Comparison of ENCODE assay signal across 8 mouse cellular contexts in the genomic region with DNA sequence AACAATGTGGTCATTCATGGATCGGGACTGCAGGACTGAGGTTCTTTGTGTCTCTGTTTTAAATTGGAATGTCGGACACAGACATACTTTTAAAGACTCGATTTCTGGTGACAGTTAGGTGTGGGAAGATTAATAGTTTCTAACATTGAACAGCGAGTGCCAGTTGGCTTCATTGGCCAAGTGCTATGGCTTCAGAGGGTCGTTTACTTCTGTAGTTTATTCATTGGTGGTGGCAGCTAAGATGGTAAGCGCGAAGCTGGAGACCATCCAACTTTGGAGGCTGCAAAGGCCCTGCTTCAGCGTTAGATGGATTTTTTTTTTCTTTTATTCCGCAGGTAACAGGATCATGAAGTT. TPM values are rescaled to one million over a fixed set of nuclear protein-coding genes. Genes with fewer than 3 reads are reported as not detected.
DNase-seq lines count a peak whose midpoint lies in the region; ATAC-seq lines count a peak whose summit lies in the region.

No protein-coding gene starts in this region.

- no peaks in the 10 kb centered on the region for H3K9me3 ChIP-seq in heart, embryonic 10.5 days
- no peaks in the 10 kb centered on the region for H3K9me3 ChIP-seq in hindbrain, embryonic 14.5 days (ENCODE audit: control insufficient read depth, low read length)

- peak overlapping the region; percentile 66 for H3K4me2 ChIP-seq in hindbrain, embryonic 14.5 days (replicated peaks)

- H3K27ac ChIP-seq in heart, embryonic 10.5 days, result peak overlapping the region; percentile 96
- peak overlapping the region; percentile 95 for H3K27ac ChIP-seq in hindbrain, embryonic 14.5 days

- no peak for ATAC-seq in hindbrain, embryonic 14.5 days (ENCODE audit: low FRiP score)

- 0 out of 2 replicates have a peak, but pooled peaks cover 3% of the 10 kb centered on the region for H3K36me3 ChIP-seq in heart, embryonic 10.5 days
- no peaks in the 10 kb centered on the region; the same call in 1 of the 2 replicates for H3K36me3 ChIP-seq in hindbrain, embryonic 14.5 days (replicated peaks; ENCODE audit: control insufficient read depth, insufficient read depth)

- H3K27me3 ChIP-seq in heart, embryonic 10.5 days (ENCODE audit: insufficient read depth, poor library complexity, severe bottlenecking), result no peaks in the 10 kb centered on the region
- H3K27me3 ChIP-seq in hindbrain, embryonic 14.5 days (ENCODE audit: control insufficient read depth, insufficient read depth, low read length), result no peaks in the 10 kb centered on the region

- no peak for DNase-seq in heart, embryonic 10.5 days (ENCODE audit: low spot score)
- DNase-seq in heart, adult 8-10 months (ENCODE audit: low spot score), result no peak
- peak; percentile 22 for DNase-seq in urinary bladder, postnatal 14 days (ENCODE audit: low spot score)
- no peak for DNase-seq in urinary bladder, adult 18-20 months (ENCODE audit: low spot score in 2 of 2)
- peak; percentile 62 for DNase-seq in hindbrain, embryonic 14.5 days (ENCODE audit: low spot score)
- peak; percentile 34 for DNase-seq in lung, postnatal 10 days
- no peak for DNase-seq in MN1 (ENCODE audit: low spot score)
- no peak for DNase-seq in urinary bladder, postnatal 36 days (ENCODE audit: low spot score in 2 of 2)

- H3K4me1 ChIP-seq in heart, embryonic 10.5 days, result peaks cover 19% of the 10 kb centered on the region
- H3K4me1 ChIP-seq in hindbrain, embryonic 14.5 days (replicated peaks; ENCODE audit: control insufficient read depth, insufficient read depth, low read length), result peaks cover 23% of the 10 kb centered on the region

- H3K9ac ChIP-seq in hindbrain, embryonic 14.5 days, result peak overlapping the region; percentile 82

- peak overlapping the region; percentile 92 for H3K4me3 ChIP-seq in heart, embryonic 10.5 days
- peak overlapping the region; percentile 85 for H3K4me3 ChIP-seq in hindbrain, embryonic 14.5 days (replicated peaks; ENCODE audit: low read length)

- 4% methylated on average over 9 of the region's 9 CpGs for WGBS in heart, embryonic 10.5 days
- WGBS in hindbrain, embryonic 14.5 days, result 5% methylated on average over 9 of the region's 9 CpGs

RNA-seq across cellular contexts. Expression of gene Papss1, which starts 0.7 kb away (rescaled TPM):
- 39.8 and 48.2 TPM in 2 replicates for polyA plus RNA-seq in heart, embryonic 10.5 days (2016; fragmentation: Nextera tagmentation; extraction: Ambion mirVana)
- 10 to 100 TPM in 2 of 4 experiments, 1 to 10 TPM in 2; 8.6 to 10.8 (median 9.9) TPM for total RNA-seq in heart, adult 8-10 months (2022)
- polyA plus RNA-seq in hindbrain, embryonic 14.5 days (2014; fragmentation: Nextera tagmentation; extraction: Ambion mirVana), result 130 and 145 TPM in 2 replicates

Comparison
In these comparisons a context has a peak if more than half of its experiments do, and no peak if none do; other contexts are left out.
1. DNase-seq: peak in urinary bladder, postnatal 14 days (single experiment), hindbrain, embryonic 14.5 days (single experiment) and lung, postnatal 10 days (single experiment); none in heart, embryonic 10.5 days (single experiment), heart, adult 8-10 months (single experiment), urinary bladder, adult 18-20 months (0 of 2), MN1 (single experiment) and urinary bladder, postnatal 36 days (0 of 2).